Mouse (Mus musculus): ENCODE measurements at regions not wholly inside any gene's neighbourhood (a gene's known extent, or its start where the extent isn't known, plus 50 kb on each side); places are given as distances from the start of the nearest gene placed in this dataset.
"Not testable (repeated sequence)": the region's sequence is repeated elsewhere in the genome, so short reads cannot be mapped to it uniquely, and the experiment has no call there.

DNA sequence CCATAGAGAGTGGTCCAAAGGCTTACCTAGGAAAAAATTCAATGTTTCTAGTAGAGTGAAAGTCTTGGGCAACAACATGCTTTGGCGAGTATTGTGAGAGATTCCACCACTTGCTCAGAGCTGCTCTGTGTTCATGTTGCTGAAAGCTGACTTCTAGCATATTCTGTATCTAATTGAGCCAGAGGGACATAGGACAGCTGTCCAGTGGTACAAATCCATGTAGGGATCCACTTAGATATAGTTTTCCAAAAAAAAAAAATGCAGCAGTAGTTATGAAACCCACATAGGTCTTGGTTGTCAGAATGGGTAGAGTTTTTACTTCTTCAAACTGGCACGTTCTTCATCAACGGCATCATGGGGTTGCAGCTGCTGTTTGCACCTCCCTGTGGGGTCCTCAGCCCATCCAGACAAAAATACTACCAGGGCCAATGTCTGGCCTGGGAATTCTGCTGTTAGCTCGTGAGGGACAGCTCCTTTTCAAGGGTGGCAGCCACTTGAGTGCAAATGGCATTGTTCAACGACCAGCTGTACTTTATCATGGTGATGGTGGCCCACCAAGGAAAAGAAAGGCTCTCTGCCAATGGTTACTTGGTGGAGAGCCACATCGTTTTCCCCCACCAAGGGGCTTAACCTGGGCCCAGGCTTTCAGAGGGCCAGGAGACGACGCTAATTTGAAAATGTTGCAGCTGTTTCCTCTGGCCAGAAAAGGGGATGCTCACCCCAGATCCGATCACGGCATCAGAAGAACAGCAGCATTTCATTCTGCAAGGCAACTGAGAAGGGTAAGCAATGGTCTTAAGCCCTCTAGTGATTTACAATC is 181.4 kb downstream of the Cdca7 start:
- intact Hi-C loops (cut with DNase I), result no loop called here
- H3K27ac ChIP-seq, result no peak overlapping the region
- H3K4me3 ChIP-seq, result no peak overlapping the region
- TF ChIP-seq CTCF (IDR thresholded peaks at IDR 0.05), result no peak
- no peak for DNase-seq (ENCODE audit: extremely low spot score in 1 of 2, low spot score in 2 of 2)

- no peak for TF ChIP-seq CTCF (IDR thresholded peaks at IDR 0.05)
- DNase-seq (ENCODE audit: extremely low spot score in 1 of 2, low spot score in 2 of 2), result no peak
- no peak overlapping the region for H3K4me3 ChIP-seq
- H3K27ac ChIP-seq, result peak overlapping the region; percentile 40; the same call in 1 of the 2 replicates
- intact Hi-C loops (cut with DNase I), result no loop called here
These were observed 186.4 kb downstream of the Cdca7 start for GRCm38 (mm10) chr2:72662396-72662795.

- Histone ChIP-seq H3K4me3 (no peak overlapping the region), H3K27ac (peak overlapping the region; percentile 25; the same call in 1 of the 2 replicates)
- DNase-seq (ENCODE audit: extremely low spot score in 1 of 2, low spot score in 2 of 2), result no peak
- intact Hi-C loops (cut with DNase I), result no loop called here
- no peak for TF ChIP-seq CTCF (IDR thresholded peaks at IDR 0.05)
These were observed 187.2 kb downstream of the Cdca7 start for GRCm38 (mm10) chr2:72662979-72663780.

DNA sequence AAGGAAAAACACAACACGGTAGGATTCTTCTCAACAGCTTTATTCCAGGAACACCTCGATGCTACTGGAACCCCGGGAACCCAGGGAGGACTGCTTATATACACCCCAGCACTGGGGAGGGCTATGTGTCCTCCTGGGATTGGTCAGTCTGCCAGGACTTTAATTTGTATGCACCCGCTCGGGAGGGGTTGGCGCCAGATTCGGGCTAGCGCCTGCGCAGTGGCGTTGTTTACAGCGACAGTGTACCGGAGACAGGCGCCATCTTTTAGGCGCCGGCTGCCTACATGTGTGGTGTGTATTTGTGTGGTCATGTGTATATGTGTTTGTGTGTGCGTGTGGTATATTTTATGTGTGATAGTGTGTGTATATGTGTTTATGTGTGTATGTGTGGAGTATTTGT is 191.4 kb downstream of the Cdca7 start:
- H3K27ac ChIP-seq; DNase-seq (ENCODE audit: extremely low spot score in 1 of 2, low spot score in 2 of 2); intact Hi-C loops (cut with DNase I); H3K4me3 ChIP-seq: not testable (repeated sequence)

DNA sequence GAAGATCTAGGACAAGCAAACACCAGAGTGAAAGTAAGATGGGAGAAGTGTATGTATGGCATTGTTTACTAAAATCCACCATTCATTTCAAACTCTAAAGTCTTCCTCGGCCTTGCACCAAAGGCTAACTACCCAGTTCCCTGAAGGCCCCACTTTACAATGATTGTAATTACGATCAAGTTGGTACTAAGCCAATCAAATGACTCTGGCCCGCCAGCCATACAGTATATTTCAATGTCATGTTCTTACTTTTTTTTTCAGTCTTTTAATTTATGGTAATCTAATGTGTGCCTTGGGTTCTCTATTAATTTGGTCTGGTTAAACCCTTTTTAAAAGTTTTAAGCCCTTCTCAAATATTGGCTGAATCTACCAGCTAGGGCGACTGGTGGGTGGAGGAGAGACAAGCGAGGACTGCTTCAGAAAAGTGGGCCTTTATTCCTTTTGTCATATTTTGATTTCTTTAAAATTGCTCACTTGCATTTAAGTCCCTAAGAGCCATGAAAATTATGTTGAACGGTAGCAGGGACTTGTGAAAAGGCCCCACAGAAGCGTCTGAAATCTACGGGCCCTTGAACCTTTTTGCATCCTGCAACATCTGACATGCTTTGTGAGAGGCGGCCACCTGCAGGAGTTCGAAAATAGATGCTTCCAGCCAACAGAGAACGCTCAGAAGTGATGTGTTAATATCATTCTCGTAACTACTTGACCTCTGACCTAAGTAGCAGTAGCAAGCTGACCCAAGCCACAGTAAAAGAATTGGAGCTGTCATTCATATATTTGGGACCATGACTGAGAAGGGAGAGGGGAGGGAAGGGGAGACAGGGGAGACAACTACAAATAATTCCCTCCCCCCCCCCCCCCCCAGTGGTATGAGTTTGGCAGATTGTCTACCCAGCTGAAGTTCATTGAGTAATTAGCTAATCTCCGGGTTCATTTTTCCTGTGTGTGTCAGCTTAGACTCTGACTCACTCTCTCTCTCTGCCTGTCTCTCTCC is 197.2 kb downstream of the Cdca7 start:
- TF ChIP-seq CTCF (IDR thresholded peaks at IDR 0.05), result no peak
- DNase-seq (ENCODE audit: extremely low spot score in 1 of 2, low spot score in 2 of 2), result no peak
- intact Hi-C loops (cut with DNase I), result no loop called here
- Histone ChIP-seq H3K4me3 (no peak overlapping the region), H3K27ac (no peak overlapping the region)

GRCm38 (mm10) chr2:72674229-72674628 is 198.3 kb downstream of the Cdca7 start:
- peak in 1 of 2 experiments; percentile 23 for DNase-seq (ENCODE audit: extremely low spot score in 1 of 2, low spot score in 2 of 2)
- intact Hi-C loops (cut with DNase I), result no loop called here
- no peak overlapping the region for H3K4me3 ChIP-seq
- H3K27ac ChIP-seq, result no peak overlapping the region
- TF ChIP-seq CTCF (IDR thresholded peaks at IDR 0.05), result no peak

DNA sequence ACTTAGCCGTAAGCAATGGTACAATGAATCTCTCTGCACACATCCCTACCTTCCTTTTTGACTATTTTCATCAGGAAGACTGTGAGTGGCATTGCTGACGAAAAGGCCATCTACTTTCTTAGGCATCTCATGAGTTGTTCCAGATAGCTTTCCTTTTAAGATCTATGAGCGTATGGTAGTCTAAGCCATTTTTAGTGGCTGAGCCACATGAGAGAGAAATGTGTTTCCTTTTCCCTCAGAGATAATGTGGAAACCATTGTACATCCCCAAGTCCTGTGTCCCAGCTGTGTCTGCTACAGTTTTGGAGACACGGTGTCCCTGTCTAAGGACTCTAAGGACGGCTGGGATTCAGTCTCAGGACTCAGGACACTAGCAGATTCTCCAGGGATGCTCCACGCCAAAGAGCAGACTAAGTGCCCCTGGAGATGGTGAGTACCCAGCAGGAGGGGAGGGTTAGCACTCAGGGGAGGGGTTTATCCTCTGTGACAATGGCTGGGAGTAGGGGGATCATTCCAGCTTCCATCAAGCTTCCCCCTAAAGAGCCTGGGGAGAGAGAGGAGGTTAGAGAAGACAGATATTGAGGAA is 199.0 kb downstream of the Cdca7 start:
- no peak for DNase-seq (ENCODE audit: extremely low spot score in 1 of 2, low spot score in 2 of 2)
- Histone ChIP-seq H3K27ac (no peak overlapping the region), H3K4me3 (no peak overlapping the region)
- intact Hi-C loops (cut with DNase I), result no loop called here
- no peak for TF ChIP-seq CTCF (IDR thresholded peaks at IDR 0.05)

- H3K4me3 ChIP-seq, result no peak overlapping the region
- H3K27ac ChIP-seq, result no peak overlapping the region
- intact Hi-C loops (cut with DNase I), result no loop called here
- TF ChIP-seq CTCF (IDR thresholded peaks at IDR 0.05), result no peak
- no peak for DNase-seq (ENCODE audit: extremely low spot score in 1 of 2, low spot score in 2 of 2)
These were observed 201.8 kb downstream of the Cdca7 start for GRCm38 (mm10) chr2:72677731-72678130.

DNA sequence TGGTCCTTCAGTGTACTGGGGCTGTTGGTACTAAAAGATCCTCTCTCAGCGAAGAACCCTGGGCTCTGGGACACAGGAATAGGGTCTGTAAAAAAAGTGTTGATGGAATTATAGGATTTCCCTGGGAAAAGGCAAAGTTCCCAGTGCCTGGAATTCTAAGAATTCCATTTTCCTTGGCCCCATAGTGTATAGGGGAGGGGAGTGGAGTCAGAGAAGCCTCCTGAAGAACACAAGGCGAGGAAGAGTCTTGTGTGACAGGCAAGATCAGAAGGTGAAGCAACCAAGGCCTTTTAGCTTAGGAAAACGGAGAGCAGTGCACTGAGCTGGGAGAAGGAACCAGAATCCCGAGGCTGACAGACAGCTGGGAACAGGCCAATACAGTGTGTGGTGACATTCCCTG is 212.1 kb downstream of the Cdca7 start:
- intact Hi-C loops (cut with DNase I), result no loop called here
- no peak for DNase-seq (ENCODE audit: extremely low spot score in 1 of 2, low spot score in 2 of 2)
- TF ChIP-seq CTCF (IDR thresholded peaks at IDR 0.05), result no peak
- H3K27ac ChIP-seq, result no peak overlapping the region
- H3K4me3 ChIP-seq, result no peak overlapping the region

GRCm38 (mm10) chr2:72701081-72701480 is 225.1 kb downstream of the Cdca7 start:
- no peak for TF ChIP-seq CTCF (IDR thresholded peaks at IDR 0.05)
- Histone ChIP-seq H3K4me3 (no peak overlapping the region), H3K27ac (no peak overlapping the region)
- DNase-seq (ENCODE audit: extremely low spot score in 1 of 2, low spot score in 2 of 2), result no peak
- intact Hi-C loops (cut with DNase I), result no loop called here

DNA sequence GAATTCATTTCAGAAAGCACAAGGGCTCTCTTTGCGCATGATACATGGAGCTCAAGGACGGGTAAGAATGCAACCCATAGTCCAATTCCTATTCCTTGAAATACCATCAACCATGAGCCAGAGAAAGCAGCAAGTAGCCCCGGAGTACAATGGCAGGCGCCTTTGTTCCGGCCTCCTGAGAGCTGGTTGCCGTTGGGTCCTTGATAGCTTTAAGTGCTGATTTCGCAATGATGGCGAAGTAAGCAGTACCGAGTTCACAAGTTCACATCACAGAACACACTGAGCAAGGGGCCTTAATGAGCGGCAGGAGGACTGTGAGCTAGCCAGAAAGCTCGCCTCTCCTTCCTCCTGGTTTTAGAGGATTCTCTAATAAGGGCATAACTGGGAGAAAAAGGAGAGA is 227.3 kb downstream of the Cdca7 start:
- intact Hi-C loops (cut with DNase I), result no loop called here
- no peak for DNase-seq (ENCODE audit: extremely low spot score in 1 of 2, low spot score in 2 of 2)
- TF ChIP-seq CTCF (IDR thresholded peaks at IDR 0.05), result no peak

More for the DNA sequence above, 227.3 kb downstream of the Cdca7 start:
- H3K27ac ChIP-seq, result no peak overlapping the region
- H3K4me3 ChIP-seq, result no peak overlapping the region

Measured in left cerebral cortex, adult 2 months (tissue).